Mouse (Mus musculus) spleen, embryonic (tissue): ENCODE measurements around the gene Mettl1.

ENCODE experiments used
- CTCF ChIA-PET: fragments of 350-600 bp; sonication (Branson Sonifier 250); formaldehyde crosslinking; loops from one replicate; lab custom pipeline; 2022; lab: Charles Lee

Mettl1 gene

GRCm38 (mm10) chr10:127081996-127082620 lies 40.9 kb downstream of the Mettl1 start:
- CTCF ChIA-PET = no interaction called here

- CTCF ChIA-PET = no interaction called here
These were observed 42.2 kb downstream of the Mettl1 start for GRCm38 (mm10) chr10:127083292-127083914.

GRCm38 (mm10) chr10:127083915-127084306 lies 42.7 kb downstream of the Mettl1 start:
- CTCF ChIA-PET = no interaction called here

GRCm38 (mm10) chr10:127085052-127085451 lies 43.8 kb downstream of the Mettl1 start:
- CTCF ChIA-PET = no interaction called here

GRCm38 (mm10) chr10:127085633-127086032 lies 44.4 kb downstream of the Mettl1 start:
- CTCF ChIA-PET = interaction anchor here (0.7 kb wide), 1 partner anchor 52 kb away, joined by 5 read pairs; no protein-coding TSS in a partner anchor

GRCm38 (mm10) chr10:127090560-127091411 lies 49.6 kb downstream of the Mettl1 start:
- CTCF ChIA-PET = no interaction called here

- CTCF ChIA-PET = no interaction called here
These were observed 50.5 kb downstream of the Mettl1 start for GRCm38 (mm10) chr10:127091507-127092396.

- CTCF ChIA-PET = no interaction called here
These were observed 51.5 kb downstream of the Mettl1 start for GRCm38 (mm10) chr10:127092742-127093141.

GRCm38 (mm10) chr10:127094382-127094802 lies 53.2 kb downstream of the Mettl1 start:
- CTCF ChIA-PET = interaction anchor here (0.6 kb wide), 1 partner anchor 522 kb away, joined by 3 read pairs; no protein-coding TSS in a partner anchor
